Mouse (Mus musculus): ENCODE results near the gene 1700017B05Rik.
"Not testable (repeated sequence)": the region's sequence is repeated elsewhere in the genome, so short reads cannot be mapped to it uniquely, and the experiment has no call there.

The 1700017B05Rik gene

DNA sequence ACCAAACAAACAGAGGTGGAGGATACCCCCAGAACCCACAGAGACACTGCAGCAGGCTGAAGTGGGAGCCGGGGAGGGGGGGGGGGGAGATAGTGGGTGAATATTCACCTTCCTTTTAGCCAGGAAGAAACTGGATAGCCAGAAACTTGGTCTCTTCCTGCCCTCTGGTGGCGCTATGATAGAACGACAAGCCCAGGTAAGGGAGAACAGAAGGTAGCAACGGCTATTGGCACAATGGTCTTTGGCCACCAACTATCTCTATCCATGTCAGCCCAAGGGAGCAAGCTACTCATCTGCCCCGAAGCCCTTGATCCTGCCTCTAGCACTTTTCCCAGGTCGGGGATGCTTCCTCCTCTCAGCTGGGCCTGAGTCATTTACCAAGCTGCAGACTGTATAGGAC lies 42.1 kb downstream of the 1700017B05Rik start:
- peak; percentile 74 for DNase-seq (ENCODE audit: low read depth, low spot score)

DNA sequence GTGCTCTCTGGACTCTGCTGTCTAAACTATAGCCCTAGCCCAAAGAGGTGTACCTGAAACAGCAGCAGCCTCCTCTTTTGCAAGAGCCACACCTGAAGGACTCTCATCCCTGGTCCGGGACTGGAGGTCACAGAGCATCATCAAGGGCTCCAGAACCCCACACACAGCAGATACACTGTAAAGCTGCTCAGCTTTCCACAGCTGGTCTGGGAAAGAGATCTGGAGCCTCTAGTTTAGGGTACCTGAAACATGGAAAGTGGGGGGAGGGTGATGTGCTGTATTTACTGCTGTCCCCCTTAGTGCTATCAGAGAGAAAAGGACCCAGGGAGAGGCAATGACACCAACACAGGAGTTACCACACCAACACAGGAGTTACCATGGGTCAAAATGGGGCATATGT lies 42.9 kb downstream of the 1700017B05Rik start:
- DNase-seq (ENCODE audit: low read depth, low spot score), result no peak

DNA sequence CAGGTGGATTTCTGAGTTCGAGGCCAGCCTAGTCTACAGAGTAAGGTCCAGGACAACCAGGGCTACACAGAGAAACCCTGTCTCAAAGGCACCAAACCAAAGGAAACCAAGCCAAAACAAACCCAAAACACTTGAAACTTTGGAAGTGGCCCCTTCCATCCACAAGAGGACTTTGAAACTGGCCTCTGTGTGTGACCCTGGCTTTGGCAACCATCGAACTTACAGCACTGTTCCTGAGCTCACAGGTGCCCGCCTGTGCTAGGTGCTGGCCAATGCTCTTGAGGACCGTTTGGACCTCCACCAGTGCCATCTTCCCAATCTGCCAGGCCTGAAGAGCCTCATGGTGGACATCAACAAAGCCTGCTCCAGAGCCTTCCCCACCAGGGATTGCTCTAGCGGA lies 43.6 kb downstream of the 1700017B05Rik start:
- DNase-seq (ENCODE audit: low read depth, low spot score), result no peak

DNA sequence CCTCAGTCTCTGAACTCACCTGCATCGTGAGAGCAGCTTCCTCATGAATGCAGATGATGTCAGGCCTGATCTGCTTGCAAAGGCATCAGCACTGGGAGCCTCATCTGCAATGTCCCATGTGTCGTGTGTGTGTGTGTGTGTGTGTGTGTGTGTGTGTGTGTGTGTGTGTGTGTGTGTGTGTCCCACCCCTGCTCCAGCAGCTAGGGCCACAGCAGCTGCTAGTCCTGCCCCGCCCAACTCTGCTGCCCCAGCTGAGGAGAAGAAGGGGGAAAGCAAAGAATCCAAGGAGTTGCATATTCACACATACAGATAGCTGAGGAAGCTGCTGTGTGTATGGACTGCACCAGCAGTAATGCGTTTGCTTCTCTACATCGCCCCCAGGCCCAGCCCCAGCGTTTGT lies 45.2 kb downstream of the 1700017B05Rik start:
- no peak for DNase-seq (ENCODE audit: low read depth, low spot score)

DNA sequence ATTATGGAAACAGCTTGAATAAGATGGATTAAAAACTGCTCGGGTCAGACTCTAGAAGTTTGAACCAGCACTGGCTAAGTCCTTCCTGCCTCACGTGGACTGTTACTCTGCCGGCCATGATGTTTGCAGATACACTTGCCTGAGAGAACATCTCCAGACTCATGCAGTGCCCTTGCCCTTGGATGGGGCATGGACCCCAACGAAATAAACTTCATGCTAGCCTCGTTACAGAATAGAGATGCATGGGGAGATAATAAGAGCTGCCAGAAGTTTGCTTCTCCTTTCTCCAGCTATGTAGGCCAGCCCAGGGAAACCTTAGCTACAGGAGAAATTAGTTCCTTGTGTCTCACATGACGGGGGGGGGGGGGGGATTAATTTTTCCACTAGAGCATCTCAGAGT lies 47.9 kb downstream of the 1700017B05Rik start:
- DNase-seq (ENCODE audit: low read depth, low spot score), result no peak

DNA sequence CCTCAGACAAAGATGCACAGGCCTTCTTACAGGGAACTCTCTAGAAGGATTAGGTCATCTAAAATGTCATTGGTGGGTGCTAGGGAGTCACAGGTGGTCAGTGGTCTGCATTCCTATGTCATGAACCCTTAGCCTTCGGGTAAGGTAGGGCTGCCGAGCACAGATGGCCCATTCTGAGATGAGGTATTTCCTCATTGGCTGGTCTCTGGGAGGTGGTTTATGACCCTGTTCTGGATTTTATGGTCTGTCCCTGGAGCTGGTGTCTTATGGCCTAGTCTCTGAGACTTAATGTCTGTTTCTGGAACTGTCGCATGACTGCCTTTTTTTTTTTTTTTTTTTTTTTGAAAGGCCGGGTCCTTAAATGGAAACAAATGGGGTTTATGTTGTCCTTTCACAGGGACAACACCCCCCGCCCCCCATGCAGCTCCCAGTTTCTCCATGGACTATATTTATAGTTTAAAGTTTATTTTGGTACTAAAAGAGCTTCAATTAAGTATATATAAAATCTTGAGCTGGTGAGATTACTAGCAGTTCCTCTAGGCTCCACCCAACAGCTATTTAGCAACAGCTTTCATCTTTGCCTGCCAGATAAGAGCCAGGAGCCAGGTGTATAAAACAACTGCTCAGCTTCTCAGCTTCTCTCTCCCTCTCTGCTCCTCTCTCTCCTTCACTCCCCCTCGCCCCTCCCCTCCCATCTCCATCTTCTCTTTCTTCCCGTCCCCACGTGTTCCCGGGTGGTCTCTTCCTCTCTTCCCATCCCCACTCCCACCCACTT lies 49.8 kb downstream of the 1700017B05Rik start:
- peak; percentile 20 for DNase-seq (ENCODE audit: low read depth, low spot score)

DNA sequence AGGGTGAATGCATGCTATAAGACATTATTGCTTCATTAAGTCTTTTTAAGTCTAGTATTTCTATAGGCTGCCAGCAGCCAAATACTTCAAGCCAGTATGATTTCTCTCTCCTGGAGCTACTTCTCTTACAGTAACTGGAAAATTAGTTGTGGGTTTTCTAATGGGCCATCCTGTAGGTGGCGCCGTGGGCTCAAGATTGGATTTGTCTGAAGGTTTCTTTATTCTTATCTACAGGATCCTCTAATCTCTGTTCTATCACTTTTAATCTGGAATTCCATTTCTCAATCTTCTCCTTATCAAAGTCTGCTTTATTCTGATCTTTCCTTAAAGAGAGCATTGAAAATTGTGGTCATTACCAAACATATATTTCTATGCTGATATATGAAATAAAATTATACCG lies 53.1 kb downstream of the 1700017B05Rik start:
- DNase-seq (ENCODE audit: low read depth, low spot score), result peak; percentile 78

DNA sequence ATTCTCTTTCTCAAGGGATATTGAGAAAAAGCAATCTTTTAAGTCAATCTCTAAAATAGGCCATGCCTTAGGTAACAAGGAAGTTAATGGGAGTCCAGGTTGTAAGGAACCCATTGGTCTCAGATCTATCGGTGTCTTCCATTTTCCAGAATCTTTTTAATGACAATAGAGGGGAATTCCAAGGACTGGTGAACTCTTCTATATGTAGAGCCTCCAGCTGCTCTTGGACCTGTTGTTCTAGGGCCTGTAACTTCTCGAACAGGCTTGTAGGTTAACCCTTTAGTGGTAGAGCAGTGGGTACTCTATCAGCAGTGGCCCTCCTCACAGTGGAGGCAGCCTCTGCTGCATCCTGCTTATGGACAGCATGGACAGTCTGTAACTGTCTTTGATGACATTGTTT lies 55.5 kb downstream of the 1700017B05Rik start:
- no peak for DNase-seq (ENCODE audit: low read depth, low spot score)

DNA sequence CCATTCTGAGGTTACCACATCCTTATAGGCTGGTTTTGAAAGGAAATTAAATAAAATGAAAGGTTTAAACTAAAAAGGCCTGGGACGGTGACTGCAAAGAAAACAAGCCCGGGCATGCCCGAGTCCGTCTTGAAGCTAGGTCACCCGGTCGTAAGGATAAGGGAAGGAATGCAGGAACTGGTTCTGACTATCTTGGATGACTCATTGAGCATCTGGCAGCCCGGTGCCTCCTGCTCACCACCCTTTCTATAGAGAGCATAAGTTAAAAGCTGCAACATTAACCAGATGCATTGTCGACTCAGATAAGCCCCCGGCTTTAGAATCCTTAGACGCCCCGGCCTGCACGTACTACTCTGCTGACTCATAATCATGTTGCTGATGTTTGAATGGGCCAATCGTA lies 58.8 kb downstream of the 1700017B05Rik start:
- not testable (repeated sequence) for DNase-seq (ENCODE audit: low read depth, low spot score)
